Mouse (Mus musculus) kidney, postnatal 25 days (tissue): ENCODE data around the gene Trpm4.
A peak's percentile ranks its signal among the peaks of the same experiment; 100 is the strongest.
"Not testable (repeated sequence)": the region's sequence is repeated elsewhere in the genome, so short reads cannot be mapped to it uniquely, and the experiment has no call there.

Experiments
- DNase-seq, 2 experiments: peaks; one replicate each; pipeline ENCODE4 v3.0.0; 2021; ENCODE audit warnings: mixed read lengths in 2 of 2

The Trpm4 gene

GRCm38 (mm10) chr7:45333431-45333982 is at the start of gene Trpm4:
TSS of gene Trpm4 (minus strand) at chr7:45333780.
- peak; percentile 86 to 92 for DNase-seq

DNA sequence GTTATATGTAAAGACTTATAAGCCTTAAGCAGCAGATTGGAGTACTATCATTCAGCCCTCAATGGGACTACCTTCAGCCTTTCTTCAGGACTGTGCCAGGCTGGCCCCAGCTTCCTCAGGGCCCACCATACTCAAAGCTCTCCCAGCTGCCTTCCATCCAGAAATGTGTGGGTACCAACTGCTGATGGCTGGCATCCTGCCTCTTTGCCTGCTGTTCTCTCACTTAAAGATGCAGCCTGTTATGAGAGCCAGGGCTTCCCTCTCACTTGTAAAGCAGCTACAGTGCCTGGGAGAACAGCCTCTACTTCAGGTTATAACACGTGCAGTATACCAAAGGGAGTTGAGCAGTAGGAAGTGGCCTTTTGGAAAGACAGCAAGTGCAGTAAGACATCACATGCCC is 42.5 kb upstream of the Trpm4 start:
- no peak for DNase-seq

DNA sequence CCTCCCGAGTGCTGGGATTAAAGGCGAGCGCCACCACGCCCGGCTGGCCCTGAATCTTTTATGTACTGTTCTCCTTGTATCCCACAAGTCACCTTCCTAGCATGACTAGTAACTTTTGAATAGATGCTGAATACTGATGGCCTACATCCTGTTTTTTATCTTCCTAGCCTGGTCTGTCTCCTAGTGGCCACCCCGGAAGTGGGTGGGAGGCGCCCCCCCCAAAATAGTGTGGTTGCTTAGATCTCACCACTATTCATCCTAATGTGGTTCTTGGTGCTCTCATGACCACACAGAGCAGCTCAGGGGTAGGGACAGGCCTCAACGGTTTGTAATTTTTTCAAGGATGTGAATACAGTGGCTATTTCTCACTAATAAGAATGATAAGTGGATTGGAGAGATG is 41.0 kb upstream of the Trpm4 start:
- no peak for DNase-seq

DNA sequence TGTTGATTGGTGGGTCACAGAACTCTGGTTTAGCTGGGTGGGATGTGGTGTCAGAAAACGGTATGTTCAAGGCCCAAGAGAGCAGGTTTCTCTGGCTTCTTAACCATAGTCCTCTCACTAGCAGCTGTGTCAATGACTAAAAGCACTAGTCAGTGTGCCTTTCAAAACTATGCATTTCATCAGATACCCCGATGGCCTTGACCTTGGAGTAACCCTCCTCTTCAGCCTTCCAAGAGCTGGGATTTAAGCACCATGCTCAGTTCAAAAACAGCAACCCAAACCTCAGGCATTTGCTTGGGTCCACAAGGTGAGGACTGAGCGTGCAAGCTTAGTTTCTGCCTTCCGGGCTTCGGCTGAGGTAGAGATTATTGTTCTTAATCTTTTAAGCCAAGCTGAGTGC is 38.8 kb upstream of the Trpm4 start:
- DNase-seq, result no peak

GRCm38 (mm10) chr7:45370475-45371311 is 37.1 kb upstream of the Trpm4 start, which contains the start of gene Lin7b:
TSS of gene Lin7b (minus strand) at chr7:45370583.
- DNase-seq, result peak; percentile 92 to 96

DNA sequence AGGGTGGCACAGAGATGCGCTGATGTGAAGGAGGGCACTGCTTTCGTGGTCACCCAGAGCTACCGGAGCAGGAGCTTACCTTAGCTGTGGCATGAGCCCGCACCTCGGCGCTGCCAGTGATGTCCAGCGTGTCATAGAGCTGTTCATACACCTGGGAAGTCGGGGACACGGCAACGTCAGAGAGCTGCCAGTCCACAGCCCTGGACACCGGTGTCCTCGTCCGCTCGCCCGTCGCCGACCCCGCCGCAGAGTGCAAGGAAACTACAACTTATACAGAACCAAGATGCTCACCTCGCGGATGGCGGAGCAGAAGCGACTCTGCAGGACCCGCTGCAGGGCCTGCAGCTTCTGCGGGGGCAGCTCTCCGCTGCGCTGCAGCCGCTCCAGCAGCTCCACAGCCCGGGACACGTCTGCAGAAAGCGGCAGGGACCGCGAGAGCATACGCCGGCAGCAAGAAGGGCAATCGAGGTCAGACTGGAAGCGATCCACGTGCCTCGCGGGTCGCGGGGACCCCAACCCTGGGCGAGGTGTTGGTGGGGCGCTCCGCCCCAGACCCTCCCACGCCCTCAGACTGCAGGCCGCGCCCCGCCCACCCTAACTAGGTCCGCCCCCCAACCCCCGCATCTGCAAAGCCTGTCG is 36.4 kb upstream of the Trpm4 start:
- no peak for DNase-seq

- DNase-seq, result no peak
These were observed 35.6 kb upstream of the Trpm4 start for GRCm38 (mm10) chr7:45369022-45369745.

DNA sequence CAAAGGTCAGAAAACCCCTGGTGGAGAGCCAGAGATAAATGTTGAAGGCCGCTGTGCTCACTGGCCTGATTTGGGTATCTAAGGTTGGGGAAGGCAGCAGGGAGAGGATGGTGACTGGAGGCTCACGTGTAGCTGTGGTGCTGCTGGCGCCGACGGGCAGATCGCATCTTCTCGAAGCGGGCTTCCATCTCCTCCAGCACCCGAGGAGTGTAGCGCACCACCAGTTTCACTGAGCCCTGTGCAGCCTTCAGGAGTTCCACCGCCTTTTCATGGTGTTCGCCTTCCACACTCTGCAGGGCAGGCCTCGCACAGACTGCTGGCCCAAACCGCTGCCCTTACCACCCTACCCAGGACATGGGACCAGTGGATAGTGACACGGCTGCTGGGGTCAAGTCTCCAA is 34.6 kb upstream of the Trpm4 start:
- DNase-seq, result no peak

DNA sequence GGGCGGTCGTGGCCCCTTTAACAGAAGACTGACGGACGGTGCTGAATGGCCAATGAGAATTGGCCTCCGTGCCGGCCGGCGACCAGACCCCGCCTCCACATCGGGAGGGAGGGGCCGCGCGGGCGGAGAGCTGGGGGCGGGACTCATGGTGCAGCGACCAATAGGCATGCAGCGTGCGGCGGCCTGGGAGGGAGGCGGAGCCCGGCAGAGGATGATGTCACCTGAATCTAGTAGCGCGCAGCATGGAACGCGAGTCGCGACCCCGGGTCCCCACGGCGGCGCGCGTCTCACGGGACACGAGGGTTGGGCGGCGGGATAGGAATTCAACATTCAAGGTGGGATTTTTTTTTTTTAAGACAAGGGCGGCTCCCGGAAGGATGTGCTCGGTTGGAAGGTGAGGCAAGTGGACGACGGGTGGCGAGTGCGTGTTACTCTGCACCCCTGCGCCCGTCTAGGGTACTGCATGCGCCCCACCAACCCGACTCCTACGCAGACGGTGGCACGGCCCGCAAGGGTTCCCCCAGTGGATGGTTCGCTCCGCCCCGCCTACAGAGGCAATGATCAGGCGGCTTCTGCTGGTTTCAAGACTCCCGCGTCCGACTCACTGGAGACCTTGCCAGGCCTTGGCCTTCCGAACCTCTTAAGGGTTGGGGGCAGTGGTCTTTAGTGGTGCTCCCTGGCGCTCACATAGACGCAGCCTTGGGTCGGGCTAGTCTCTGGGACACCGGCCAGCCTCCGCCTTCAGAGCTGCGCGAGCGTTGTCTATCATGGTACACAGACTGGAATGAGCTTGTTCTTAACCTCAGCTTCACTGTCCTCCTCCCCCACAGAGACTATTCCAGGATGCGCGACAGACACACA is 33.7 kb upstream of the Trpm4 start:
- peak; percentile 96 to 97 for DNase-seq

DNA sequence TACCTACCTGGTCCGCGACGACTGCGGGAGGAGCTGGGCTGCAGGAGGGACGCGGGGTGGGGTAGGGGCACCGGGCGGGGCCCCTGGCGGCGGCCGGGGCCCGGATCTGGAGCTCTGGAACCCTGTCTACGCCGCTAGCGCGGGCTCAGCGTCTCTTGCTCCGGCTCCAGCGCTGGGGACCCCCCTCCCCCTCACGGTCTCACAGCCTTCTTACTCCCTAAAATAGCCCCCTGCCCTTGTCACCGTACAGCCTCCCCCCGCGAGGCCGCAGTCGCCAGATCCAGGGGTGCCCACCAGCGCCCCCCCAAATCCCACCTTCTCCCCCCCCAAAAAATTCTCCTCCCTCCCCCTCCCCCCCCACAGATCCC is 33.1 kb upstream of the Trpm4 start, which contains the start of gene Ppfia3:
Gene Ppfia3 (minus strand): TSS at position 368 of the 368 bp plus-strand sequence.
- no peak for DNase-seq

GRCm38 (mm10) chr7:45365742-45366651 is 32.4 kb upstream of the Trpm4 start:
- peak; percentile 49 to 70 for DNase-seq

- no peak for DNase-seq
These were observed 30.4 kb upstream of the Trpm4 start for GRCm38 (mm10) chr7:45363983-45364382.

DNA sequence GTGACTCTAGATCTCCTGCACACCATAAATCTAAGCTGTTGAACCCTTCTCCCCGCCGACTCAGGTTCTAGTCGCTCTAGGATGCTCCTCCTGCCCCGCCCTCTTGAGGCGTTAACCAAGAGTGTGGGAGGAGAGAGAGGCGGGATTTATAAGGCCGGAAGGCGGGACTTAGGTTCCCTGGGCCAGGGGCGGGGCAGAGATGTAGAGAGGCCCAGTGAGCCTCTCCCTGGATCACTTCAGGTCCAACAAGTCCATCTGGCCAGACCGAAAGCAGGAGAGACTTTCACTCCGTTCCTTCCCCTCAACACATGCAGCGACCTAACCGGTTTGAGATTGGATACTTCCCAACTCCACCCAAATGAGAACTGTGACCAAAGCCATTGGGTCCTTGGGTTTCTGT is 29.2 kb upstream of the Trpm4 start:
- DNase-seq, result peak; percentile 42 to 57

DNA sequence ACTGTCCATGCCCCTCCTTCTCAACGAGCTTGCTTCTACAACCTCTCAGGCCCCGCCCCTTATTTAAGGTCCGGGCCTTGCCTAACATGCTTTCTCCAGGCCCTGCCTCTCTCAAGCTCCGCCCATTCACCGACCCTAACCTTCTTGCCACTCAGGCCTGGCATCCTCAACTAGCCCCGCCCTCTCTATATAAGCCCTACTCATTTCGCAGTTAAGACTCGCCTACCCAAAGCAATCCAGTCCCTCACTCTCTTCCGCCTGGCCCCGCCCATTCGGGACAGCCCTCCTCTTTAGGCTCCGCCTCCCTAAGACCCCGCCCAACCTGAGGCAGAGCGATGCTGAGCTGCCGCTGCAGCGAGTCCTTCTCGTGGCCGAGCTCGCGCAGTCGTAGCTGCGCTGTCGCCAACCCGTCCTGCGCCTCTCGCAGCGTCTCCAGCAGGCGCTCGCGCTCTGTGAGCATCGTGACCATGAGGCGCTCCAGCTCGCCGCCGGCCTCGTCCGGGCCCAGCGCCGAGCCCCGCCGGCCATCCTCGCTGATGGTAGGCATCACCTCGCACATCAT is 27.7 kb upstream of the Trpm4 start:
- DNase-seq, result peak; percentile 71 to 79

GRCm38 (mm10) chr7:45360404-45361125 is 27.0 kb upstream of the Trpm4 start:
- DNase-seq, result no peak

DNA sequence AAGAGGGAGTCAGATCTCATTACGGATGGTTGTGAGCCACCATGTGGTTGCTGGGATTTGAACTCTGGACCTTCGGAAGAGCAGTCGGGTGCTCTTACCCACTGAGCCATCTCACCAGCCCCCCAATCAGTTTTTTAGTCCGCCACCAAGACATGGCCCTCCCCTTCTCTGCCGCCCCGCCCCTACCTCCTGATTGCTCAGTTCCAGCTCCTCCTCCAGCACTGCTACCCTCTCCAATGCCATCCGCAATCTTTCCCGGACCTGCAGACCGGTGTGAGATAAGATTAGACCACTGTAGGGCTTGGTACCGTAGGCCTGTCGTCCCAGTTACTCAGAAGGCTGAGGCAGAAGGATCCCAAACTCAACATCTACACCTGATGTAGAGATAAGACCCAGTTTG is 25.5 kb upstream of the Trpm4 start:
- not testable (repeated sequence) for DNase-seq

GRCm38 (mm10) chr7:45356087-45356486 is 22.5 kb upstream of the Trpm4 start:
- no peak for DNase-seq

DNA sequence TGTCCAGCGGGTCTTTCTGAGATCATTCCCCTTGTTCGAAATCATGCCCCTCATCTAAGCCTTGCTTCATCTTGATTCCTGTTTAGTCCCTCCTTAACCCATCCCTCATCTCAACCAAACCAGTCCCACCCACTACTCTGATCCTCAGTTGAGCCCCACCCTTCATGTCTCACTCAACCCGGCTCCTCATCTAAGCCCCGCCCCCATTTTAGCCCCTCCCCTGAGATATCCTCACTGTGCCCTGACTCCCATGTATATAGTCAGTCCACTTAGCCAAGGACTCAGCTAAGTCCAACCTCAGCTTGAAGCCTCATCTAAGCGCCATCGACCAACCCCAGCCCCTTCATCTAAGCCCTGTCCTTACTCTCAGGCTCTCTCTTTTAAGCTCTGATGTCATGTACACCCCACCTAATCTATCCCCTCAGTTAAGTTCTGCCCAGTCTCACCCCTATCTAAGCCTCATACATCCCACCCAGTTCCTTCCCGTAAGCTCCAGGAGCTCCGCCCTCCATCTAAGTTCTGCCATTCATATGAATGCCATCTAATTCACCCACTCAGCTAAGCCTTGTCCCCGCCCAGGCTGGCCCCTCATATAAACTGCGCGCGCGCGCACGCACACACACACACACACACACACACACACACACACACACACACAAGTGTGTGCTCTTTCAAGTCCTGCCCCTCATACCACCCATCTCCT is 21.9 kb upstream of the Trpm4 start:
- DNase-seq, result no peak

DNA sequence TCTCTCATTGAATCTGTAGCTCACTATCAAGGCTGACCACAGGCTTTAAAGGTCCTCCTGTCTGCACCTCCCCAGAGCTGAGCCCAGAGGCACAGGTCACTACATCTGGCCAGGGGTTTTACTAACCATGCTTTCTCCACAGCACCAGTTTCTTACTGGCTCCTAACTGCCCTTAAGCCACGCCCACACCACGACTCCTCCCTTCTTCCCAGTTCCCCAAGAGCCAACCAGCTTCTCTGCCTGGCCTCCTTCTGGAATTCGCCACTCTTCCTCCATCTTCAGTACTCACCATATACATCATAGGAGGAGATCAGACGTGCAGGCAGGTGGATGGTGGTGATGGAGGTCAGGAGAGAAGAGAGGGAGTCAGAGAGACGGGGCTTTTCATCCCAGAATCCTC is 19.5 kb upstream of the Trpm4 start:
- no peak for DNase-seq
